Mouse (Mus musculus) ES-E14 (cell line): ENCODE results near the gene Fcer1g.

Source experiments
- CHD2 ChIP-seq: IDR thresholded peaks from 2 replicates; pipeline ENCODE4 v1.6.1; 2014; ENCODE audit warnings: mild to moderate bottlenecking, low read depth, low read length, inconsistent platforms
- HCFC1 ChIP-seq: IDR thresholded peaks from 2 replicates; pipeline ENCODE4 v1.6.1; 2012; ENCODE audit warnings: low read length, inconsistent platforms, borderline replicate concordance; ENCODE audit not compliant: insufficient read depth

GRCm38 (mm10) chr1:171222238-171223155 is 11.7 kb downstream of the Fcer1g start, which contains the start of gene Tomm40l:
- TF ChIP-seq CHD2, result 0 out of 2 replicates have a peak, but pooled peaks have one; percentile 53
- peak; percentile 92 for TF ChIP-seq HCFC1
